ENCODE assay signal across 8 mouse cellular contexts in genomic region chr2:52859466-52859840, GRCm38 (mm10). TPM values are rescaled to one million over a fixed set of nuclear protein-coding genes. Genes with fewer than 3 reads are reported as not detected.
A peak's percentile ranks its signal among the peaks of the same experiment; 100 is the strongest.
DNase-seq lines count a peak whose midpoint lies in the region; ATAC-seq and TF ChIP-seq lines count a peak whose summit lies in the region.

No protein-coding gene starts in this region.

- no peak for ATAC-seq in limb, embryonic 15.5 days (ENCODE audit: insufficient number of reproducible peaks, low FRiP score, low TSS enrichment, low read depth)

- H3K27me3 ChIP-seq in cerebellum, adult 2 months (ENCODE audit: control insufficient read depth, insufficient read depth, low read length) = no peaks in the 10 kb centered on the region
- no peaks in the 10 kb centered on the region for H3K27me3 ChIP-seq in limb, embryonic 15.5 days
- peaks cover 15% of the 10 kb centered on the region for H3K27me3 ChIP-seq in small intestine, adult 2 months (ENCODE audit: control insufficient read depth, insufficient read depth, low read length)

- peak overlapping the region; percentile 33 for H3K4me3 ChIP-seq in cerebellum, adult 2 months (replicated peaks; ENCODE audit: insufficient read depth, low read depth, low read length)
- peak overlapping the region; percentile 86 for H3K4me3 ChIP-seq in limb, embryonic 15.5 days
- peak overlapping the region; percentile 92 for H3K4me3 ChIP-seq in small intestine, adult 2 months (ENCODE audit: low read depth, low read length)

- no peaks in the 10 kb centered on the region for H3K36me3 ChIP-seq in limb, embryonic 15.5 days
- no peaks in the 10 kb centered on the region for H3K36me3 ChIP-seq in small intestine, adult 2 months (ENCODE audit: control insufficient read depth, insufficient read depth, low read length)

- peak overlapping the region; percentile 69 for H3K4me2 ChIP-seq in limb, embryonic 15.5 days

- no peaks in the 10 kb centered on the region for H3K9me3 ChIP-seq in limb, embryonic 15.5 days

- peaks cover 14% of the 10 kb centered on the region for H3K4me1 ChIP-seq in cerebellum, adult 2 months (ENCODE audit: control insufficient read depth, insufficient read depth, low read length)
- peaks cover 33% of the 10 kb centered on the region for H3K4me1 ChIP-seq in limb, embryonic 15.5 days
- H3K4me1 ChIP-seq in small intestine, adult 2 months (ENCODE audit: control insufficient read depth, insufficient read depth, insufficient read length, low read length) = no peaks in the 10 kb centered on the region; the same call in 1 of the 2 replicates

- TF ChIP-seq CTCF in cerebellum, adult 2 months (IDR thresholded peaks at IDR 0.05; ENCODE audit: borderline replicate concordance, insufficient read depth, low read depth, low read length) = no peak
- TF ChIP-seq CTCF in small intestine, adult 2 months (IDR thresholded peaks at IDR 0.05; ENCODE audit: extremely low read depth, insufficient read length, insufficient replicate concordance, low read depth, low read length) = no peak

- H3K27ac ChIP-seq in cerebellum, adult 2 months (ENCODE audit: insufficient read depth, low read length) = no peak overlapping the region
- peak overlapping the region; percentile 91 for H3K27ac ChIP-seq in limb, embryonic 15.5 days
- peak overlapping the region; percentile 48 for H3K27ac ChIP-seq in small intestine, adult 2 months (ENCODE audit: insufficient read depth, low read depth, low read length)

- intact Hi-C loops in heart, postnatal 10 days (cut with DNase I) = loop anchor here (5.0 kb wide), 4 partner anchors 97 to 223 kb away; no protein-coding TSS in a partner anchor
- intact Hi-C loops in left cerebral cortex, postnatal 10 days (cut with DNase I) = loop anchor here (5.0 kb wide), 4 partner anchors 68 to 223 kb away; no protein-coding TSS in a partner anchor

- WGBS in cerebellum, adult 2 months = 21% methylated on average over 7 of the region's 7 CpGs
- WGBS in limb, embryonic 15.5 days = 6% methylated on average over 7 of the region's 7 CpGs
- WGBS in small intestine, adult 2 months = 52% methylated on average over 7 of the region's 7 CpGs

- DNase-seq in cerebellum, adult 2 months = peak; percentile 19 to 29
- DNase-seq in cerebellum, postnatal 4 days (ENCODE audit: low spot score in 2 of 2) = no peak
- DNase-seq in NIH3T3 (ENCODE audit: low read depth) = peak; percentile 37
- DNase-seq in heart, postnatal 10 days = peak; percentile 8 to 16
- DNase-seq in left cerebral cortex, postnatal 10 days (ENCODE audit: extremely low spot score in 1 of 2, low spot score in 2 of 2) = no peak
- no peak for DNase-seq in thymus, postnatal 10 days (ENCODE audit: low spot score in 2 of 2)

- no peak overlapping the region for H3K9ac ChIP-seq in limb, embryonic 15.5 days

- no peak for TF ChIP-seq POLR2A in cerebellum, adult 2 months (IDR thresholded peaks at IDR 0.05; ENCODE audit: borderline replicate concordance, insufficient read depth, low read length)
- TF ChIP-seq POLR2A in small intestine, adult 2 months (IDR thresholded peaks at IDR 0.05; ENCODE audit: low read depth, low read length) = no peak

RNA-seq across cellular contexts. Expression of gene Fmnl2, which starts 1.8 kb away (rescaled TPM):
- 25.3 and 25.5 TPM in 2 replicates for polyA plus RNA-seq in cerebellum, adult 2 months (2012; rRNA removed)
- total RNA-seq in heart, postnatal 10 days (2021) = 1 to 10 TPM; 7.5 to 7.8 TPM
- 6.6 and 9.4 TPM in 2 replicates for polyA plus RNA-seq in limb, embryonic 15.5 days (2015; fragmentation: Nextera tagmentation; extraction: Ambion mirVana)
- polyA plus RNA-seq in small intestine, adult 2 months (2012; rRNA removed) = 0.57 and 0.61 TPM in 2 replicates
- total RNA-seq in left cerebral cortex, postnatal 10 days (2021) = 10 to 100 TPM; 41.5 to 42.7 TPM

Comparison
In these comparisons a context has a peak if more than half of its experiments do, and no peak if none do; other contexts are left out.
1. DNase-seq: peak in cerebellum, adult 2 months (2 of 2), NIH3T3 (single experiment) and heart, postnatal 10 days (2 of 2); none in cerebellum, postnatal 4 days (0 of 2), left cerebral cortex, postnatal 10 days (0 of 2) and thymus, postnatal 10 days (0 of 2).
2. H3K4me3 ChIP-seq: peak in every context shown above with its lines; median percentile 92 in small intestine, adult 2 months; 86 in limb, embryonic 15.5 days; 33 in cerebellum, adult 2 months.